Mouse (Mus musculus): Measurements from ENCODE around the gene Trp53. TPM values are rescaled to one million over a fixed set of nuclear protein-coding genes. Genes with fewer than 3 reads are reported as not detected.

Trp53 gene
- polyA plus RNA-seq, 1 experiment from 2014 or later = 175 TPM

DNA sequence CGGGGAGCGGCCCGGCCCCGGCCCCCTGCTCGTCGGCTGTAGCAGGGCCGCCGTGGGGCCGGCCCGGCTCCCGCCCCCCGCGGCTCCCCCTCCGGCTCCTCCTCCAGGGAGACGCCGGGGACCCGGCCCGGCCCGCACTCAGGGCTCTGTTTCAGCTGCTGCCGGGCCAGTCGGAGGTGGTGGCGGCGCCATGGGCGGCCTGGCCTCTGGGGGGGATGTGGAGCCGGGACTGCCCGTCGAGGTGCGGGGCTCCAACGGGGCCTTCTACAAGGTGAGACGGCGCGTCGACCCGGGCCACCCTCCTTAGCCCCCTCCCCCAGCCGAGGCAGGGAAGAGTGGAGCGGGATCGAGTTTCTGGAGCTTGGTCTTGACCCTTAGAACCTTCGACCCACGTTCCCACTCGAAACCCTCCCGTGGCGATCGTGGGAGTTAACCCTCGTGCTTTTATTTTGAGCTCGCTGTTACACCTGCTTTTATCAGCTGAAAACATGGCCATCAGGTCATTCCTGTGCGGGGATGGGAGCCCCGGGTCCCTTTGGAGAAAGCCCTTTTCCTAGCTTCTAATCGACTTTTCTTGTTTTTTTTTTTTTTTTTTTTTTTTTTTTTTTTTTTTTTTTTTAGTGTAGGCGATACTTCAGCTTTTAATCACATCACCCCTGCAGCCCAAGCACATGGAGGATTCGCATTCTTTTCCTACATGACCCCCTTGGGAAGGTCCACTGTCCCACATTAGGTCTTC, 53.1 kb downstream of the Trp53 start:
- peak overlapping the region; percentile 83 for H3K4me2 ChIP-seq
- under 1% methylated on average over 36 of the region's 50 CpGs for WGBS
- H3K9ac ChIP-seq (replicated peaks) = peak overlapping the region; percentile 99
- peak overlapping the region; percentile 99 for H3K4me3 ChIP-seq (replicated peaks)
- no peaks in the 10 kb centered on the region for H3K27me3 ChIP-seq
- H3K4me1 ChIP-seq (replicated peaks) = peaks cover 22% of the 10 kb centered on the region
- H3K9me3 ChIP-seq = no peaks in the 10 kb centered on the region
- peak; percentile 18; the same call in 1 of the 2 replicates for ATAC-seq (ENCODE audit: insufficient number of reproducible peaks, insufficient read depth, low FRiP score, low TSS enrichment, low read depth)
- H3K36me3 ChIP-seq = peaks cover 24% of the 10 kb centered on the region
- H3K27ac ChIP-seq = peak overlapping the region; percentile 97

DNA sequence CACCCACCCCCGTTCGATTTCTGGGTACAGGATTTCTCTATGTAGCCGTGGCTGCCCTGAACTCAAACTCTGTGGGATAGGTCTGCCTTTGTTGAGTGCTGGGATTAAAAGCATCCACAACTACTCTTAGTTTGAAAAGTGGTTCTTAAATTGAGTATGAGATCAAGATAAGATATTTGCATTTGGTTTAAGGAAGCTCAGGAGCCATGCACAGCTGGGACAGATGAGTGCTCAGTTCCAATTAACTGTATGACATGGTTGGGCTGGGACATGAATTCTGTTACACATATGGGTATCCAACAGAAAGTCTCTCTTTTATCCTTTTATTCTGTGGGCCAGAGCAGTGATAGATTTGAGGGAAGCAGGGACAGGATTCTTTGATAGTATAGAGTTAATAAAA, 55.3 kb downstream of the Trp53 start:
- Histone ChIP-seq H3K36me3 (peaks cover 41% of the 10 kb centered on the region), H3K4me2 (peak overlapping the region; percentile 83), H3K27ac (no peak overlapping the region), H3K4me3 (replicated peaks) (no peak overlapping the region), H3K9me3 (no peaks in the 10 kb centered on the region), H3K27me3 (no peaks in the 10 kb centered on the region), H3K4me1 (replicated peaks) (peaks cover 22% of the 10 kb centered on the region), H3K9ac (replicated peaks) (no peak overlapping the region)
- 87% methylated on average over 3 of the region's 3 CpGs for WGBS
- no peak for ATAC-seq (ENCODE audit: insufficient number of reproducible peaks, insufficient read depth, low FRiP score, low TSS enrichment, low read depth)

MicroRNAs within 50 kb of the gene (microRNA counts, 519-probe panel; counts per million panel counts)
- 2,411 counts per million, percentile 9 among the panel's probes with 10 or more counts for microRNA mmu-miR-467f

Small RNAs within 50 kb of the gene (microRNA-seq; reads per million reads assigned to microRNA genes)
- gene Mir467f = not detected

Other genes with a start within 250 kb of the Trp53 start
- 23.7 and 28.2 TPM in 2 replicates for gene Rnf227, start 239.9 kb upstream of the Trp53 start, polyA plus RNA-seq (2016; fragmentation: Nextera tagmentation; extraction: Ambion mirVana)
- gene Chd3, start 211.0 kb upstream of the Trp53 start, polyA plus RNA-seq (2016; fragmentation: Nextera tagmentation; extraction: Ambion mirVana) = 121 and 124 TPM in 2 replicates
- 126 and 136 TPM in 2 replicates for gene Naa38, start 184.9 kb upstream of the Trp53 start, polyA plus RNA-seq (2016; fragmentation: Nextera tagmentation; extraction: Ambion mirVana)
- 42.5 and 42.6 TPM in 2 replicates for gene Cyb5d1, start 184.7 kb upstream of the Trp53 start, polyA plus RNA-seq (2016; fragmentation: Nextera tagmentation; extraction: Ambion mirVana)
- 24.2 and 25.4 TPM in 2 replicates for gene Tmem88, start 182.1 kb upstream of the Trp53 start, polyA plus RNA-seq (2016; fragmentation: Nextera tagmentation; extraction: Ambion mirVana)
- 45.4 and 49.1 TPM in 2 replicates for gene Kdm6b, start 166.7 kb upstream of the Trp53 start, polyA plus RNA-seq (2016; fragmentation: Nextera tagmentation; extraction: Ambion mirVana)
- 1.9 and 3.3 TPM in 2 replicates for gene Dnah2, start 31.2 kb upstream of the Trp53 start, polyA plus RNA-seq (2016; fragmentation: Nextera tagmentation; extraction: Ambion mirVana)
- gene Efnb3, start 20.2 kb upstream of the Trp53 start, polyA plus RNA-seq (2016; fragmentation: Nextera tagmentation; extraction: Ambion mirVana) = 53.3 and 54.3 TPM in 2 replicates
- gene Wrap53, start 104 bp upstream of the Trp53 start, polyA plus RNA-seq (2016; fragmentation: Nextera tagmentation; extraction: Ambion mirVana) = 35.8 and 39.0 TPM in 2 replicates
- gene Atp1b2, start 25.6 kb downstream of the Trp53 start, polyA plus RNA-seq (2016; fragmentation: Nextera tagmentation; extraction: Ambion mirVana) = 3.0 and 4.8 TPM in 2 replicates
- not detected in 2 replicates for gene Shbg, start 37.5 kb downstream of the Trp53 start, polyA plus RNA-seq (2016; fragmentation: Nextera tagmentation; extraction: Ambion mirVana)
- 24.3 and 25.8 TPM in 2 replicates for gene Sat2, start 41.7 kb downstream of the Trp53 start, polyA plus RNA-seq (2016; fragmentation: Nextera tagmentation; extraction: Ambion mirVana)
- gene Fxr2, start 52.6 kb downstream of the Trp53 start, polyA plus RNA-seq (2016; fragmentation: Nextera tagmentation; extraction: Ambion mirVana) = 56.0 and 63.9 TPM in 2 replicates
- 0.68 TPM in 1 of 2 replicates, not detected in the other for gene Sox15, start 75.0 kb downstream of the Trp53 start, polyA plus RNA-seq (2016; fragmentation: Nextera tagmentation; extraction: Ambion mirVana)
- 62.6 and 64.3 TPM in 2 replicates for gene Mpdu1, start 82.3 kb downstream of the Trp53 start, polyA plus RNA-seq (2016; fragmentation: Nextera tagmentation; extraction: Ambion mirVana)
- 5.9 and 8.0 TPM in 2 replicates for gene Cd68, start 85.8 kb downstream of the Trp53 start, polyA plus RNA-seq (2016; fragmentation: Nextera tagmentation; extraction: Ambion mirVana)
- gene Eif4a1, start 92.1 kb downstream of the Trp53 start, polyA plus RNA-seq (2016; fragmentation: Nextera tagmentation; extraction: Ambion mirVana) = 569 and 701 TPM in 2 replicates
- gene Senp3, start 101.7 kb downstream of the Trp53 start, polyA plus RNA-seq (2016; fragmentation: Nextera tagmentation; extraction: Ambion mirVana) = 132 and 140 TPM in 2 replicates
- 0.58 and 1.0 TPM in 2 replicates for gene Tnfsf13, start 105.4 kb downstream of the Trp53 start, polyA plus RNA-seq (2016; fragmentation: Nextera tagmentation; extraction: Ambion mirVana)
- gene Tnfsf12, start 115.5 kb downstream of the Trp53 start, polyA plus RNA-seq (2016; fragmentation: Nextera tagmentation; extraction: Ambion mirVana) = 2.2 and 3.7 TPM in 2 replicates
- gene Tnfsfm13, start 115.7 kb downstream of the Trp53 start, polyA plus RNA-seq (2016; fragmentation: Nextera tagmentation; extraction: Ambion mirVana) = 1.7 TPM in 2 replicates
- gene Polr2a, start 178.3 kb downstream of the Trp53 start, polyA plus RNA-seq (2016; fragmentation: Nextera tagmentation; extraction: Ambion mirVana) = 27.2 and 38.1 TPM in 2 replicates
- gene Slc35g3, start 181.6 kb downstream of the Trp53 start, polyA plus RNA-seq (2016; fragmentation: Nextera tagmentation; extraction: Ambion mirVana) = 0.13 and 0.18 TPM in 2 replicates
- gene Zbtb4, start 185.6 kb downstream of the Trp53 start, polyA plus RNA-seq (2016; fragmentation: Nextera tagmentation; extraction: Ambion mirVana) = 1.9 and 2.4 TPM in 2 replicates
- 15.4 and 17.1 TPM in 2 replicates for gene Chrnb1, start 215.6 kb downstream of the Trp53 start, polyA plus RNA-seq (2016; fragmentation: Nextera tagmentation; extraction: Ambion mirVana)
- gene Fgf11, start 221.5 kb downstream of the Trp53 start, polyA plus RNA-seq (2016; fragmentation: Nextera tagmentation; extraction: Ambion mirVana) = 1.2 and 1.5 TPM in 2 replicates
- gene Tmem102, start 225.3 kb downstream of the Trp53 start, polyA plus RNA-seq (2016; fragmentation: Nextera tagmentation; extraction: Ambion mirVana) = 1.6 and 1.8 TPM in 2 replicates
- not detected in 2 replicates for gene Gm39566, start 234.9 kb downstream of the Trp53 start, polyA plus RNA-seq (2016; fragmentation: Nextera tagmentation; extraction: Ambion mirVana)
- gene Spem2, start 238.1 kb downstream of the Trp53 start, polyA plus RNA-seq (2016; fragmentation: Nextera tagmentation; extraction: Ambion mirVana) = not detected in 2 replicates
- gene Spem1, start 241.8 kb downstream of the Trp53 start, polyA plus RNA-seq (2016; fragmentation: Nextera tagmentation; extraction: Ambion mirVana) = 0.20 TPM in 1 of 2 replicates, not detected in the other